Mouse (Mus musculus) hindbrain, embryonic 13.5 days (tissue): ENCODE results near the gene Tmem163. TPM values are rescaled to one million over a fixed set of nuclear protein-coding genes. Genes with fewer than 3 reads are reported as not detected.

Source experiments
- ATAC-seq: fragments of 200-750 bp; cut with Nextera tagmentation; 2 replicates; pipeline ENCODE4 v1.8.0; 2017; ENCODE audit warnings: moderate TSS enrichment; ENCODE audit not compliant: low FRiP score
- H3K27ac ChIP-seq: fragments of 300-500 bp; sonication (generic); 2 replicates; pipeline ENCODE4 v1.5.1; 2015; ENCODE audit warnings: inconsistent platforms, mild to moderate bottlenecking, moderate library complexity
- H3K27me3 ChIP-seq: fragments of 300-500 bp; sonication (generic); 2 replicates; pipeline ENCODE4 v1.6.1; 2015; ENCODE audit warnings: mild to moderate bottlenecking, inconsistent platforms
- H3K36me3 ChIP-seq: fragments of 300-500 bp; sonication (generic); 2 replicates; pipeline ENCODE4 v1.6.1; 2015; ENCODE audit warnings: mild to moderate bottlenecking, inconsistent platforms
- H3K4me1 ChIP-seq: fragments of 300-500 bp; sonication (generic); replicated peaks from 2 replicates; pipeline ENCODE4 v1.6.1; 2015; ENCODE audit warnings: inconsistent platforms
- H3K4me2 ChIP-seq: fragments of 300-500 bp; sonication (generic); 2 replicates; pipeline ENCODE4 v1.6.1; 2015; ENCODE audit warnings: inconsistent platforms, mild to moderate bottlenecking, moderate library complexity
- H3K4me3 ChIP-seq: fragments of 300-500 bp; sonication (generic); 2 replicates; pipeline ENCODE4 v1.5.1; 2015; ENCODE audit warnings: mild to moderate bottlenecking, inconsistent platforms
- H3K9ac ChIP-seq: fragments of 300-500 bp; sonication (generic); 2 replicates; pipeline ENCODE4 v1.6.1; 2015; ENCODE audit warnings: mild to moderate bottlenecking, inconsistent platforms
- H3K9me3 ChIP-seq: fragments of 300-500 bp; sonication (generic); 2 replicates; pipeline ENCODE4 v1.6.1; 2016; ENCODE audit warnings: inconsistent platforms
- WGBS: fragments of 180-500 bp; shearing (Covaris S2); methylation state at CpG from one replicate; pipeline ENCODE4 v1.1.7; 2015; 5-methylcytosine and 5-hydroxymethylcytosine counted together
- polyA plus RNA-seq: library from polyadenylated mRNA; unstranded; fragments of >200 nt; fragmentation: Nextera tagmentation; extraction: Ambion mirVana; gene quantifications from 2 replicates; pipeline ENCODE4 v1.2.1, GENCODE M21; 2015

Tmem163 gene
- polyA plus RNA-seq, 1 experiment from 2014 or later, result 47.5 TPM

DNA sequence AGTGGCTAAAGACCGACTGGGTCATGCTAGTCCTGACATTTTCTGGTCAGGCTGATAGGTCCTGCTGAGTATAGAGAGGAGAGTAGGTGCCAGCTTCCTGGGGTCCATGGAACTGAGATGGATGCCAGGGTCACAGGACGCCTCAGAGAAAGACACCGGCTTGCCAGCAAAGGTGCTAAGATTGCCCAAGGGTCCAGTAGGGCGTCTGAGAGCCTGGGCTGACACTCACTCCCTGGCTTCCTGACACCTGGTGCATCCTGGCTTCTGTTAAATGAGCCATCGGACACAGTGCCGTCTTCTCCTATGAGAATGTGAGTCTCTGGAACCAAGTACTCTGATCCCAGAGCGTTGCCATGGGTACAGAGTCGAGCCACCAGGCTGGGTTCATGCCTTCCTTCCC, 170.4 kb downstream of the Tmem163 start:
- 64% methylated on average over 8 of the region's 8 CpGs for WGBS
- H3K27ac ChIP-seq, result peak overlapping the region; percentile 76
- ATAC-seq, result peak; percentile 33
- no peak overlapping the region for H3K4me3 ChIP-seq
- H3K4me1 ChIP-seq, result peaks cover 25% of the 10 kb centered on the region
- no peaks in the 10 kb centered on the region for H3K9me3 ChIP-seq
- H3K4me2 ChIP-seq, result no peak overlapping the region
- no peaks in the 10 kb centered on the region for H3K36me3 ChIP-seq
- H3K9ac ChIP-seq, result no peak overlapping the region
- H3K27me3 ChIP-seq, result no peaks in the 10 kb centered on the region

DNA sequence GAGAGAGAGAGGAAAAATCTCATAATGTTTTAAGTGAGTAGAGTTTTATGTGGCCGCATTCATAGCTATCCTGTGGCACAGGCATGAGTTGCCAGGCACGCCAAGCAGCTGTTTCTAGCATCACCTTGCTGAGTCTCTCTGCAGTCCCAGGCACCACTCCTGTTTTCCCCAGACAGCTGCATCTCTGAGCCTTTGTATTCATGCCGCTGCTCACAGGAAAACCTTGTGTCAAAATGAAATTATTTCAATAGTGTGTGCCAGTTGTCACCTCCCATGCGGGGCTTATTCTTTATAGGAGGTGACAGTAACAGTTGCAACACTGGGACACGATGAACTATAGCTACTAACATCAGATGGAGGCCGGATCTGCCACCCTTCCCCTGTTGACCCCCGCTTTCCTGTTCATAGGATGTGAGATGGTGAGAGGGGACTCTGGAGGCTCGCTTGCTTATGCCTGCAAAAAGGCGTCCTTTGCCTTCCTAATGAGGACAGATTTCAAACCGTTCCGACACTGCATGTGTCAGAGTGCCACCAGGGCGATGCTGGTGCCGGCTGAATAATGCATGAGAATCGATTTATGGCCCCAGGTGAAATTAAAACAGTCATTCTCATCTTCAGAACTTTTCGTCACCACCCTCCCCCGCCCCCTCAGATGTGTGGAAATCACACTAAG, 171.1 kb downstream of the Tmem163 start:
- no peak overlapping the region; the same call in 1 of the 2 replicates for H3K9ac ChIP-seq
- H3K27me3 ChIP-seq, result no peaks in the 10 kb centered on the region
- H3K9me3 ChIP-seq, result no peaks in the 10 kb centered on the region
- H3K4me2 ChIP-seq, result peak overlapping the region; percentile 33
- WGBS, result 43% methylated on average over 16 of the region's 16 CpGs
- peak overlapping the region; percentile 85 for H3K27ac ChIP-seq
- ATAC-seq, result peak; percentile 70
- H3K4me3 ChIP-seq, result no peak overlapping the region
- peaks cover 25% of the 10 kb centered on the region for H3K4me1 ChIP-seq
- no peaks in the 10 kb centered on the region for H3K36me3 ChIP-seq

DNA sequence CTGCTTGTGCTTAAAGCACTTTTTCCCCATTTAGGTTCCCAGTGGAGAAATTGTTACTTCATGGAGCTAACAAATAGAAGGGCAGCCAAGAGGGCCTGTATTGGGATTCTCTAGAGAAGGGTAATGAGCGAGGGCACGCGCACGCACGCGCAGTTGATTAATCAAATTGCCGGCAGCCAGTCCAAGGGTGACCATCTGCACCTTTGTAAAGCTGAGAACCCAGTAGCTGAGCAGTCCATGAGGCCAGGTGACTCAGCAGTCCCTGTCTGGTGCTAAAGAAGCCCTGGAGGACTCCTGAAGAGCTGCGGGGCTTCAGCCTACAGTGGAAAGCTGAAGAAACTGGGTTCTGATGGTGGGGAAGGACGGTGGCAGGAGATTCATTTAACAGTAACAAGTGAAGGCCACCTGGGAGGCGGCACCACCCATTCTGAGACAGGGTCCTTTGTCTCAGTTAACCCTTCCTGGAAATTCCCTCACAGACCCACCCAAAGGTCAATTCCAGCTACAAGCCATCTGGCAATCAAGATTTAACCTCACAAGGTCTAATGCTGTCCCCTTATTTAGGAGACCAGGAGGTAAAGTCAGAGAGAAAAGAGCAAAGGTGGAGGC, 172.2 kb downstream of the Tmem163 start:
- H3K4me1 ChIP-seq, result peaks cover 25% of the 10 kb centered on the region
- 48% methylated on average over 10 of the region's 10 CpGs for WGBS
- no peak for ATAC-seq
- no peaks in the 10 kb centered on the region for H3K9me3 ChIP-seq
- H3K27me3 ChIP-seq, result no peaks in the 10 kb centered on the region
- H3K4me3 ChIP-seq, result no peak overlapping the region
- no peaks in the 10 kb centered on the region for H3K36me3 ChIP-seq
- peak overlapping the region; percentile 84 for H3K27ac ChIP-seq
- H3K4me2 ChIP-seq, result no peak overlapping the region
- H3K9ac ChIP-seq, result no peak overlapping the region

DNA sequence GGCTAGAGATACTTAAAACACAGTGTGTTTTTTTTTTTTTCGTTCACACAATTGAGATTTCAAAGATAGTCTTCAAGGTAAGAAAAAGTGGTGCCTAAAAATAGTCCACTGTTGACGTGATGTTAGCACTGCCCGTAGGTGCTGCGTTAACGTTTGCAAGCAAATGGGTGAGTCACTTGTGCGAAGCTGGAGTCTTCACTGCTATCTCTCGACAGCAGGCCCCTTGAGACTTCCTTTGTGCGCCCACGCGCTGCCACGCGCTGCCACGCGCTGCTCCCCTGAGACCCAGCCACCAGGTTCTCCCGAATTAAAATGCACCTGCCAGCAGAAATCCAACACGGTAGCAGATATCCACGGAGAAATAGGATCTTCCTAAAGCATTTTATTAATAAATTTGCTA, 178.6 kb downstream of the Tmem163 start:
- no peak overlapping the region for H3K4me3 ChIP-seq
- H3K4me1 ChIP-seq, result peaks cover 16% of the 10 kb centered on the region
- WGBS, result 62% methylated on average over 17 of the region's 17 CpGs
- peak overlapping the region; percentile 75 for H3K27ac ChIP-seq
- H3K27me3 ChIP-seq, result peaks cover 23% of the 10 kb centered on the region
- no peak overlapping the region for H3K4me2 ChIP-seq
- no peak overlapping the region; the same call in 1 of the 2 replicates for H3K9ac ChIP-seq
- ATAC-seq, result no peak
- no peaks in the 10 kb centered on the region for H3K9me3 ChIP-seq
- no peaks in the 10 kb centered on the region for H3K36me3 ChIP-seq

DNA sequence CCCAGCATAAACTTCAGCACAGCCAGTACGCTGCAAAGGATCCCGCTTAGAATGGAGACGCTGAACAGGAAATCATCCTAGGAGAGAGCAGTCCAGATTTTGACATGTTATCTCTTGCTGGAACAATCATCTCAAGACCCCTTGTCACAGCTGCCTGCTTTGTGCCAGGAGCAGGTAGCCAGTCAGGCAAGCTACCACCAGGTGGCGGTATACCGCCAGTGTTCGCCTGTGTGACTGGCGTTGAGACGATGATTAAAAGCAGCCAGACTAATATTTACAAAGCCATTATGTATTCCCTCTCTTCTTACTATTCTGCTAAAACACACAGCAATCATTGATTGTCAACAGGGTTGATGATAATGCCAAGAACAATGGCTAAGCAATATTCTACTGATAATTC, 179.1 kb downstream of the Tmem163 start:
- no peak overlapping the region for H3K4me2 ChIP-seq
- H3K9me3 ChIP-seq, result no peaks in the 10 kb centered on the region
- peak overlapping the region; percentile 75 for H3K27ac ChIP-seq
- 8% methylated on average over 8 of the region's 8 CpGs for WGBS
- ATAC-seq, result peak; percentile 70
- H3K4me1 ChIP-seq, result peaks cover 16% of the 10 kb centered on the region
- H3K27me3 ChIP-seq, result peaks cover 23% of the 10 kb centered on the region
- H3K4me3 ChIP-seq, result no peak overlapping the region
- H3K36me3 ChIP-seq, result no peaks in the 10 kb centered on the region; the same call in 1 of the 2 replicates
- 0 out of 2 replicates have a peak overlapping the region, but pooled peaks have one; percentile 40 for H3K9ac ChIP-seq

DNA sequence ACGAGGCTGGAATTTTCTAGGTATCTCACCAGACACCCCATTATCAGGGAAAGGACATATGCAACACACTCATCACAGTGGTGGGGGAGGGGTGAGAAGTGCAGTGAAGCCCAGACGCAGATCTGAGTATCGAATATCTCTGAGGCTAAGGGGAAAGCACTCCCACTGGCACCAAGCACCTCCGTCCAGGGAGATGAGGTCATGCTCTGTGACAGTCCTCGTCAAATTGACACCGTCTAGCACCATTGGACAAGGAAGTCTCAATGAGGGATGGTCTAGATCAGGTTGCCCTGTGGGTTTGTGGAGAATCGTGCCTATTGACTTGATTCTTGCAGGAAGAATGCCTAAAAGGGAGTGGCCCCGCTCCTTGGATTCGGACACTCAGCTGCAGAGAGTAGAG, 180.6 kb downstream of the Tmem163 start:
- Histone ChIP-seq H3K9me3 (no peaks in the 10 kb centered on the region), H3K9ac (no peak overlapping the region), H3K4me2 (no peak overlapping the region), H3K27me3 (peaks cover 23% of the 10 kb centered on the region), H3K36me3 (no peaks in the 10 kb centered on the region; the same call in 1 of the 2 replicates), H3K4me1 (peaks cover 16% of the 10 kb centered on the region), H3K4me3 (no peak overlapping the region), H3K27ac (no peak overlapping the region)
- 66% methylated on average over 9 of the region's 9 CpGs for WGBS
- ATAC-seq, result no peak

DNA sequence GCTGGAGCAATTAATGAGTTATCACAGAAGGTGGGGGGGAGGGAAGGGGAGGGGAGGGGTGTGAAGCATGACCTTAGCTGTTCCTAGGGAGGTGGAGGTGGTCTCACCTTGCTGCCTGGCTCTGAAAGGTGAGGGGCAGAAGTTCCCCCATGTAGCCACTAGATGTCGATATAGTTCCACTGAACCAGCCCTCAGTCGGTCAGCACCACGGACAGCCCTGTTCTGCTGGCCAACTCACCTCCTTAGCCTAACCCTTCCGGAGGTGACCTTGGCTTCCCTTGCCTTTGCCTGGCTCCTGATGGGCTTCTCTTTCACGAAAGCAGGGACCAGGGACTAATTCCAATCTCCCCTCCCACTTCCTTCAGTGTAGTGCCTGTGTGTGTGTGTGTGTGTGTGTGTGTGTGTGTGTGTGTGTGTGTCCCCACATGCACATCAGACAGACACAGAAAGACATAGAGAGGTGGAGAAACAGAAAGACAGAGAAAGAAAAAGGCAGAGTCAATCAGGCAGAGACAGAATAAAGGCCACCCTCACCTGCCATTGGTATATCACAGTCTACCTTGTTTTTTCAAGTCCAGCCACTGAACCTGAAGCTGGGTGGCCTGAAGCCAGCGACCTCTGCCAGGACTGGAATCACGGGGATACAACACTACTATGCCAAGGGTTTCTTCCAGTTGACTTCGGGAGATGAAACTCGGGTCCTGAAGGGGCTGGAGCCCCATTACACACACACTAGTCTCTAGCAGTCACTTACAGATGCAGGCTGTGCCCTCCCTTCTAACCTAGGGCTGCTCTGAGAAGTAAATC, 182.4 kb downstream of the Tmem163 start:
- no peak overlapping the region for H3K9ac ChIP-seq
- no peaks in the 10 kb centered on the region for H3K9me3 ChIP-seq
- H3K4me1 ChIP-seq, result peaks cover 16% of the 10 kb centered on the region
- no peaks in the 10 kb centered on the region; the same call in 1 of the 2 replicates for H3K36me3 ChIP-seq
- no peak overlapping the region for H3K4me2 ChIP-seq
- WGBS, result 39% methylated on average over 9 of the region's 9 CpGs
- peaks cover 23% of the 10 kb centered on the region for H3K27me3 ChIP-seq
- no peak overlapping the region for H3K27ac ChIP-seq
- peak; percentile 54 for ATAC-seq
- H3K4me3 ChIP-seq, result no peak overlapping the region

DNA sequence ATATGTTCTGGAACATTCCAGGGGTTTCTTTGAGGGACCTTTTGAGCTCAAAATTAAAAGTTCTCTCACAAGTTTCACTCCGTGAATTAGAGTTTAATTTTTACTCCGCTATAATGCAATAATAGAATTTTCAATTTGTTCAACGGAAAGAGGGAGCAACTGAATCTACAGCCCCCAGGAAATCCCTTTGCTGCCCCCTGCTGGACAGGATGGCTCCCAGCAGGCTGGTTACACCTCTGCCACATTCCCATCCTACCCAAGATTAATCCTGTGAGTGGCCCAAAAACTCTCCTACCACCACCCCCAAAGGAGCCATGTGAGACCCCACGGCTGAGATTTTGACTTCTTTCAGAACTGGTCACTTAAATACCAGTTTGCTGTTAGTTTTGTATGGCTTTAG, 192.2 kb downstream of the Tmem163 start:
- 84% methylated on average over 4 of the region's 4 CpGs for WGBS
- no peak for ATAC-seq
- Histone ChIP-seq H3K9me3 (no peaks in the 10 kb centered on the region), H3K4me1 (no peaks in the 10 kb centered on the region), H3K27ac (no peak overlapping the region), H3K9ac (no peak overlapping the region), H3K4me2 (no peak overlapping the region), H3K27me3 (no peaks in the 10 kb centered on the region), H3K36me3 (peaks cover 34% of the 10 kb centered on the region), H3K4me3 (no peak overlapping the region)

DNA sequence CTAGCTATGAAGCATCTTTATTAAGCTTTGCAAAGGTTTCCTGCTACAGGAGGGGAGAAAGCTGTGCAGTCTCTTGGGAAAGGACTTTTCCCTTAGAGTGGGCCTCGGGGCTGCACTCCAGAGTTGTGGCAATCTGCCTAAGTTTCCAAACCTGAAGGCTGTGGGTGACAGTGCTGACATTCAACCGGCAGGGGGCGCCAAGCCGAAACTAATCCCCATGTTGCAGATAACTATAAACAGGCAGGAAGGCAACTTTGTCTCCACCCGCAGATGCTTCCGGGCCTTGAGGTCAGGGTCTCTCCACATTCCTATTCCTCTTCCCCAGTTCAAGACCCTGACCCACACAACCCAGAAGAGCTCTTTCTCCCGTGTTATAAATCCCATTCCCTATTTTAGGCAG, 194.5 kb downstream of the Tmem163 start:
- no peaks in the 10 kb centered on the region for H3K4me1 ChIP-seq
- H3K36me3 ChIP-seq, result peaks cover 43% of the 10 kb centered on the region
- H3K27me3 ChIP-seq, result no peaks in the 10 kb centered on the region
- no peak overlapping the region for H3K9ac ChIP-seq
- no peak overlapping the region for H3K4me3 ChIP-seq
- H3K9me3 ChIP-seq, result no peaks in the 10 kb centered on the region
- WGBS, result 48% methylated on average over 7 of the region's 7 CpGs
- ATAC-seq, result no peak
- H3K27ac ChIP-seq, result no peak overlapping the region
- no peak overlapping the region for H3K4me2 ChIP-seq

DNA sequence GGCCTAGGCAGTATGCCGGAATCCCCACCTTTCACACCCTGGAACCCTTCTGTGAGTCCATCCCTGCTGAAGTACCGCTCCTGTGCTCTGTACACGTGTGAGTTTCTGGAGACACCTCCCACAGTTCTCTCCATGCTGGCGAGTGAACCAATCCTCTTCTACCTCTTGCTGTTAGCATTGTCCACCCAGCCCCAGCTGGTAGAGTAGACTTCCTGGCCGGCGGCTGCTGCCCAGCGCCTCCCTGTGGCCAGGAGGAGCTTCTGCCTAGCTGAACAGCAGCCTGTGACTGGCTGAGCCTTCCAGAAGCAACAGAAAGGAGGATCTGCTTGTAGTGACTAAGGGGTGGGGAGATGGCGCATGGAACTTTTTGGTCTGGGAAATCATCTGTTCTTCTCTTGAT, 195.2 kb downstream of the Tmem163 start:
- H3K4me1 ChIP-seq, result no peaks in the 10 kb centered on the region
- H3K4me2 ChIP-seq, result no peak overlapping the region
- peaks cover 41% of the 10 kb centered on the region for H3K36me3 ChIP-seq
- peak; percentile 29; the same call in 1 of the 2 replicates for ATAC-seq
- no peaks in the 10 kb centered on the region for H3K9me3 ChIP-seq
- 97% methylated on average over 8 of the region's 8 CpGs for WGBS
- no peak overlapping the region for H3K9ac ChIP-seq
- no peak overlapping the region for H3K4me3 ChIP-seq
- no peaks in the 10 kb centered on the region for H3K27me3 ChIP-seq
- H3K27ac ChIP-seq, result no peak overlapping the region

DNA sequence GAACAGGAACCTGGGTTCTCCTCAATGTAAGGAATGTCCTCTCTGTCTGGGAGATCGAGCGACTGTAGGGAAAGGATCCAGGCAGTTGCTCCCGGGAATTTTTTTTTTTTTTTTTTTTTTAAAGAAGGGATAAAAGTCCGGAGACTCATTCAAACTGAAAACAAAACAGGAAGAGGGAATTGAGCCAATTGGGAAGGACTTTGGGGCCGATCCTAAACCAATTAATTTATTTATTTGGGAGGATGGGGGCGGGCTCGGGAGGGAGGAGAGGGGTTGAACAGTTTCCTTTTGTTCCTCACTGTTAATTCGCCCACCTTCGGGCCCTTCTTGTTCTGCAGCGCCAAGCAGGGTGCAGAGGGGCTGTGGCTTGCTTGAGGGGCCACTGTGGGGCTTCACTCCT, 196.4 kb downstream of the Tmem163 start:
- Histone ChIP-seq H3K9me3 (no peaks in the 10 kb centered on the region), H3K36me3 (peaks cover 41% of the 10 kb centered on the region), H3K27me3 (no peaks in the 10 kb centered on the region), H3K4me3 (no peak overlapping the region), H3K9ac (no peak overlapping the region), H3K4me2 (no peak overlapping the region), H3K4me1 (no peaks in the 10 kb centered on the region), H3K27ac (no peak overlapping the region)
- no peak for ATAC-seq
- WGBS, result 74% methylated on average over 10 of the region's 10 CpGs

DNA sequence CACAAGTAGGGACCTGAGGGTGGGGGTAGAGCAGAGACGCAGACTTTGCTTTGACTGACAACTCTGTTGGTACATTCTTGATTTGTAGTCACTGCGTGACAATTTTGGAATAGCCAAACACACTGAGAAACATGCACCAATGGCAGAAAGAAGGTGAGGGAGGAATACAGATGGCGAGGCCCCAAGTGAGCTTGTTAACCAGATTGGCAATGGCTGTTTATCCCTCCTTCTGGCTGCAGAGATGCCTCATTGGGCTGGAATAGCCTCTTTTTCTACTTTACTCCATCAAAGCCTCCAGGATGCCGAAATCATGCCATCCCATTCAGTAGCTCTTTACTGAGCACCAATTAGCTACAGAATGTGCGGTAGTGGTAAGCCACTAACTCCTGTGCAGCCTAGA, 203.6 kb downstream of the Tmem163 start:
- Histone ChIP-seq H3K27ac (no peak overlapping the region), H3K4me1 (no peaks in the 10 kb centered on the region), H3K4me2 (no peak overlapping the region), H3K9ac (no peak overlapping the region), H3K9me3 (no peaks in the 10 kb centered on the region), H3K4me3 (no peak overlapping the region), H3K27me3 (no peaks in the 10 kb centered on the region), H3K36me3 (peaks cover 49% of the 10 kb centered on the region)
- ATAC-seq, result no peak
- WGBS, result 90% methylated on average over 5 of the region's 5 CpGs
